Mouse (Mus musculus): ENCODE measurements around the gene Irf2bp1.

Gene Irf2bp1

GRCm38 (mm10) chr7:19028067-19028466, 24.2 kb downstream of the Irf2bp1 start:
- no peak for DNase-seq (ENCODE audit: low read depth, low spot score)

GRCm38 (mm10) chr7:19029084-19029653, 25.3 kb downstream of the Irf2bp1 start:
- DNase-seq (ENCODE audit: low read depth, low spot score), result peak; percentile 83

- DNase-seq (ENCODE audit: low read depth, low spot score), result no peak
Observed at GRCm38 (mm10) chr7:19031641-19032040, 27.8 kb downstream of the Irf2bp1 start.

- DNase-seq (ENCODE audit: low read depth, low spot score), result no peak
Observed at GRCm38 (mm10) chr7:19044616-19045015, 40.8 kb downstream of the Irf2bp1 start.

GRCm38 (mm10) chr7:19046286-19047069, 42.6 kb downstream of the Irf2bp1 start:
- no peak for DNase-seq (ENCODE audit: low read depth, low spot score)

GRCm38 (mm10) chr7:19048006-19048527, 44.2 kb downstream of the Irf2bp1 start:
- no peak for DNase-seq (ENCODE audit: low read depth, low spot score)

- no peak for DNase-seq (ENCODE audit: low read depth, low spot score)
Observed at GRCm38 (mm10) chr7:19049252-19049651, 45.4 kb downstream of the Irf2bp1 start.

- no peak for DNase-seq (ENCODE audit: low read depth, low spot score)
Observed at GRCm38 (mm10) chr7:19050172-19050571, 46.3 kb downstream of the Irf2bp1 start.

- DNase-seq (ENCODE audit: low read depth, low spot score), result no peak
Observed at GRCm38 (mm10) chr7:19051161-19051560, 47.3 kb downstream of the Irf2bp1 start.

GRCm38 (mm10) chr7:19052345-19053135, 48.7 kb downstream of the Irf2bp1 start:
- DNase-seq (ENCODE audit: low read depth, low spot score), result no peak

GRCm38 (mm10) chr7:19053136-19053532, 49.3 kb downstream of the Irf2bp1 start:
- DNase-seq (ENCODE audit: low read depth, low spot score), result no peak

GRCm38 (mm10) chr7:19054047-19054776, 50.4 kb downstream of the Irf2bp1 start, which contains the start of gene Rsph6a:
Gene Rsph6a, plus strand, starts transcription at chr7:19054690.
- DNase-seq (ENCODE audit: low read depth, low spot score), result peak; percentile 84

GRCm38 (mm10) chr7:19054777-19055076, 50.9 kb downstream of the Irf2bp1 start:
- DNase-seq (ENCODE audit: low read depth, low spot score), result no peak

GRCm38 (mm10) chr7:19055108-19055507, 51.3 kb downstream of the Irf2bp1 start:
- DNase-seq (ENCODE audit: low read depth, low spot score), result no peak
